Mouse (Mus musculus): ENCODE data around the gene Asna1.

DNA sequence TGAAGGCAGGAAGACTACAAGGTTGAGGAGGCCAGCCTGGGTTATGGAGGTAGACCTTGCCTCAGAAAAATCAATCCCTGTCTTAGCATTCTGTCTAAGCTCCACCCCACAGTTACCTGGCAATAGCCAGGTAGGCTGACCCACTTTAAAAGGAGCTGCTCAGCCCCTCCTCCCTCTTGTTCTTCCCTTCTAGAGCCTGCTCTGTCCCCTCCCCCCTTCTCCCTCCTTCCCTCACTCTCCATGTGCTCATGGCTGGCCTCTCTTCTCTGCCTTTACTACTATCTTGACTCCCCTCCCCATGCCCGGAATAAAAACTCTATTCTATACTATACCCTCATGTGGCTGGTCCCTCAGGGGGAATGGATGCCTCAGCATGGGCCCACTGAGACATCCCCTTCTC lies 8.8 kb upstream of the Asna1 start:
- TF ChIP-seq CTCF (conservative IDR thresholded peaks at IDR 0.05; ENCODE audit: insufficient read depth, insufficient read length, low read depth, low read length) = no peak
- no peak for TF ChIP-seq POLR2A (IDR thresholded peaks at IDR 0.05; ENCODE audit: low read depth, low read length)
